Mouse (Mus musculus) thymus, postnatal 14 days (tissue): Measurements from ENCODE around the gene Mtch1.
"Not testable (repeated sequence)": the region's sequence is repeated elsewhere in the genome, so short reads cannot be mapped to it uniquely, and the experiment has no call there.

Source experiments
- DNase-seq: peaks from one replicate; pipeline ENCODE4 v3.0.0; 2021

The Mtch1 gene

DNA sequence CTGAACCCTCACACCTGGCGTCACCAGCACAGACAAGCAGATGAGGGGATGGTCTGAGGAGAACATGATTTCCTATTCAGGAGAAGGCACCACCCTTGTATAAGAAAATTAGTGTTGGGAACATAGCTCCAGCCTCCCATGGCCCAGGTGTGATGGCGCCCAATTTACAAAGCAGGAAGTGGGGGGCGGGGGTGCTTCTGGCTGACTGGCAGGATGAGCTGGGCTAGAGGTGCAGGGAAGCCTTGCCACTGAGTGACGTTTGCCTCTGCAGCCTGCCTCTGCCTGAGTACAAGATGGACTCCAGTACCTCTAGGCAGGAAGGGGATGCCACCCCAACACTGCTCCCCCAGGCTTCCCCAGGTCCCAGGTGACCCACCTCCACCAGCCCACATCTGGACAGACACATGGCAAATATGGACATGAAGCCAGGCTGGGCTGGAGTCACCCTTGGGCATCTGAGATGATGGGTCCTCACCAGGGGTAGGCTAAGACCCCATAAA lies 15.5 kb downstream of the Mtch1 start:
- DNase-seq, result peak; percentile 81

DNA sequence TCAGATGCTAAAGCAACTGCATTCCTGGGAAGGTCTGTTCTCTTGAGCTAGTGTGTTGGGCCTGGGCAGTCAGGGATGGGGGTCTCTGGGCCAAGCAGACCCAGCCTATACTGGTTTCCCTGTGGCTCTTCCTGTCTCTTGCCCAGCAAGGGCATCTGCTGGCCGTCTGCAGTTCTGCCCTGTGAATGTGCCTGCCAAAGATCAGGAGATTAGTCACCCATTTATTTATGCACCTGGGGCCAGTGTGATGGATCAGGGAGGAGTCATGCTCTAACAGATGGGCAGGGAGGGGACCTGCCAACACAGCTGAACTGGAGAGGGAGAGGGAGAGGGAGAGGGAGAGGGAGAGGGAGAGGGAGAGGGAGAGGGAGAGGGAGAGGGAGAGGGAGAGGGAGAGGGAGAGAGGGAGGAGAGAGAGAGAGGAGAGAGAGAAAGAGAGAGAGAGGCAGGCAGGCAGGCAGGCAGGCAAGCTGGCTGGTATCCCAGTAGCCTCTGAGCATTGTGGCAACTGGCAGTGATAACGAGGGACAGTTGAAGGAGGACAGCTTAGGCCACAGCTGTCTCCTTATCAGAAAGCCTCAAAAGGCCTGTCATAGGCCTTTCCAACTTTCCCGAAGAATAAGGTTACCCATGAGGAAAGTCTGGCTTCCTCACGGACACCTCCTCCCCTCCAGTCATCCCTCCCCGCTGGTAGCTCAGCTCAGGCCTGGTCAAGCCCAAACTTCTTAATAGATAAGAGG lies 16.9 kb downstream of the Mtch1 start:
- DNase-seq, result no peak

DNA sequence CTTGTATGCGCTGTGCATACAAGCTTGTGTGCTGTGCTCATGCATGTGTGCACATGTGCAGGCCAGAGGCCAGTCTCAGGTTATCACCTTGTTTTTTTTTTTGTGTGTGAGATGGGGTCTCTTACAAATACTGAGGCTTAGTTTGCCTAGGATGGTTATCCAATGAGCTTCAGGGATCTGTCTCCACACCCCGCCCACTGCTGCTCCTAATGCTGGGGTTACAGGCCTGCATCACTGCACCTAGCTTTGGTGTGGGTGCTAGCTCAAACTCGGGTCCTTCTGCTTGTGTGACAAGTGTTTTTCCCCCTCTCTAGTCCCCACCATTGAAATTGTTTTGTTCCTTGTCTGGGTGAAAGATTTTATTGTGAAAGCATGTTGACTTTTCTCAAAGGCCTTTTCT lies 17.5 kb downstream of the Mtch1 start:
- DNase-seq, result no peak

DNA sequence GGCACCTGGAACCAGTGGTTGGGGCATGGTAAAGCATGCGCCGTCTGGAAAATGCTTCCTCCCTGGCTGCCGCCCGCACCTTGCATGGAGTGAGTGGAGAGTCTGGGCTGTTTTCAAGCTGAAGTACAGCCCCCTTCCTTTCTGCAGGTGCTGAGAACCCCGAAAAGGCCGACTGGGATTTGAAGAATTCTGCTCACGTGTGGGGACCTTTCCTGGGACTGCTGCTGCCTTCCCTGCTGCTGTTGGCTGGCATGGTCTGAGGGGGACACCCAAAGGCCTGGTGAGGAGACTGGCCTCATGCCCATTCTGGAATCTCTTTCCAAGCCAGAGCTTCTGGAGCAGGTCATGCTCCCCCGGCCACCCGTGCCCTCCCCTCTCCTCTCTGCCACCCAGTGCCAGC lies 20.0 kb downstream of the Mtch1 start:
- DNase-seq, result no peak

DNA sequence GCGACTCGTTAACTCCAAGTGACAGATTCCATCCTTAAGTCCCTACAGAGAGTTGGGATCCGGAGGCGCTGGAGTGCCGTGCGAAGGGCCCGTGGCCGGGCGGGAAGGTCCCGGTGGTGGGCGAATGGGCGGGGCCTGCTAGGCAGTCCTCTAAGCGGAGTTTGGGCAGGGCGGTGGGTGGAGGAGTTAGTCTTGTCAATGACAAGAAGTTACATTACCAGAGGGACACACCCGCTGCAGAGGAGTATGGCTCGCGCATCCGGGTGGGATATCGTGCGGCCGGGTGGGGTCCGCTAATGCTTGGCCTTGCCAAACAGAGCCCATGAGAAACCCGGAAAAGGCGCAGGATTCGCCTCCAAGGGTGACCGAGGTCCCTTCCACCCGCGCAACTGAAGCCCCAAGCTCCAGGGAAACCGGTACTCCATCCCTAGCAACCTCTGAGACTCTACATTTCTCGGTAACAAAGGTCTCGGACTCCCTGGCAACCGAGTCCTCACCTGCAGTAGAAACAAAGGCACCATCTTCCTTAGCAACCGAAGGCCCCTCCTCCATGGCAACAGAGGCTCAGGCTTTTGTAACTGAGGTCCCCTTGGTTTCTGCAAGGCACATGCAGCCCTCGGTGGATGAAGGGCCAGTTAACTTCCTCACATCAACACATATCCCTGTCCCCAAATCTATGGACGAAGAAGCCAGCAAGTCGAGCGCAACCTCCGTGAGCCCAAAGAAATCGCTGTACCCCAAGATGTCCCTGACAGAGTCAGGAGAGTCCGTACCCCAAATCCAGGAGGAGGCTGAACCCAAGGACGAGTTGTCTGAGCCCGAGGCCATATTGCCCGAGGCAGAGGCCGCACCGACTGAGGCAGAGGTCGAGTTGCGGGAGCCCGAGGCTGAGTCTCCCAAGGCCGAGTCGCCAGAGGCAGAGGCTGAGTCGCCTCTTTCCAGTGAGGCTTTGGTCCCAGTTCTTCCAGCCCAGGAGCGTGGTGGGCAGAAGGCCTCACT lies 20.9 kb downstream of the Mtch1 start:
- DNase-seq, result no peak

DNA sequence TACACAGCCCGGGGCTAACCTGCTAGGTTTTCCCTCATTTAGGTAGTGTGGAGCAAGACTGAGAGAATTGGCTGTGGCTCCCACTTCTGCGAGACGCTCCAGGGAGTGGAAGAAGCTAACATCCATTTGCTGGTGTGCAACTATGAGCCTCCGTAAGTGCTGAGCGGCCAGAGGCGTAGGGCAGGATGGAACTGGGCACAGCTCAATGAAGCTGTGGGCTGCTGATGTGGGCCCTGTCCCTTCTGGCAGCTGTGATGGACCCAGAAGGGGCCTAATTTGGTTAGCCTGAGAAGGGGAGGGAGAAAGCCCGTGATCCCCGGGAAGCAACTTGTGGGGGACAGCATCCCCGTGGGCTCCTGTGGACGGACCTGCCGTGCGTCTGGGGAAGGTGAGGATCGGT lies 21.9 kb downstream of the Mtch1 start:
- DNase-seq, result no peak

DNA sequence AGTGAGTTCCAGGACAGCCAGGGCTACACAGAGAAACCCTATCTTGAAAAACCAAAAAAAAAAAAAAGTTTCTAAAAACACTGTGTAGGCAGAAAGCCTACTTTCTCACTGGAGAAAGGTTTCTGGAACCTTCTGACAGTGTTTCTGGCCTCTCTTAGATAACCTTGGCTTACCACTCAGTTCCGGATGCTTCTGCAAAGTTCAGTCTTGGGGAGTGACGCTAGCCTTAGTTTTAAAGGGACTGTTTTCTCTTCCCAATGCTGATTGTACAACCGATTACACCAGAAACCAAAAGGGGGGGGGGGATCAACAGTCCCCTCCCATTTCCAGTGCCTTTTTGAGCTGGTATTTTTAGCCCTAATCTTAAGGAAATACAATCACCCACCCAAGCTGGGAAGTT lies 24.1 kb downstream of the Mtch1 start:
- DNase-seq, result no peak

DNA sequence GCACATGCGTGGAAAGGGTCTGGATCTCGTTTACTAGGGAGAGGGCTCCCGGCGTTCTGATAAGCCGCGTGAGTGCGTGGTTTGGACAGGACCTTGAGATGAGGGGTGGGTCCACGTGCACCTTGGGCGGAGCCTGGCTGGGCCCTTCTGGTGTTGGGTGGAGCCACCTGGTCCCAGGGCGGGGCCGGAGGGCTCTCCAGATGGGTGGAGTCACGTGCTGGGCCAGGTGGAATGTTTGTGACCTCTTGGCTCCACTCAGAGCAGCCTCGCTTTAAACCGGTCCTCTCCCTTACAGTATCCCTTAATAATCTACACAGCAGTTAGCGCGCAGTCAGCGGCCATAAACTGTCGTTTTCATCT lies 25.2 kb downstream of the Mtch1 start:
- no peak for DNase-seq

DNA sequence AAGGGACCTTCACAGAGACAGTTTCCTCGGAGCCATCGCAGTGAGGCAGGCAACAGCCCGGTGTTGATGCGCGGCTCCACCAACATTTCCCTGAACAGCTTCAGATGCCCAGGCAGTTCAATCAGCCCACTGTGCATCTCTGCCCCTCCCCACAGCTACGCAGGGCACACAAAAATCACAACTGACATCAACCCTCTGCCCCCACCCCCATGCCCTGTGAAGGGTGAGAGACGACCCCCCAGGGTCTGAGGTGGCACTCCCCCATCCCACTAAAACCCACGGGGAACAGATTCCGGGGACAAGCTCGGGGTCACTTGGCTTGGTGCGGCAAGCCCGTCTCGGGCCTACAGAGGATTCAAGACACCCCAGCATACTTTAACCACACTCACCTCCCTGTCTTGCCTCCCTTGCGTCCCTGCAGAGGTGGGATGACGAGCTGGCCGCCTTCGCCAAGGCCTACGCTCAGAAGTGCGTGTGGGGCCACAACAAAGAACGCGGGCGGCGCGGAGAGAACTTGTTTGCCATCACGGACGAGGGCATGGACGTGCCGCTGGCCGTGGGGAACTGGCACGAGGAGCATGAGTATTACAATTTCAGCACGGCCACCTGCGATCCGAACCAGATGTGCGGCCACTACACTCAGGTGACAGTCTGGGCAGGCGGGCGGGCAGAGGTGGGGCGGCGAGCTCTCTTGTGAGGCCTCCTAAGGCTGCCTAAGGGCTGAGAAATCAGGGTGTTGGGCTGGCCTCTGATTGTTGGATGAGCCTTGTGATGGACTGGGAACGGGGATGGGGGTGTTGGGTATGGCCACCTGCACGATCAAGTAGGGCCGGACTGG lies 25.8 kb downstream of the Mtch1 start:
- DNase-seq, result no peak

DNA sequence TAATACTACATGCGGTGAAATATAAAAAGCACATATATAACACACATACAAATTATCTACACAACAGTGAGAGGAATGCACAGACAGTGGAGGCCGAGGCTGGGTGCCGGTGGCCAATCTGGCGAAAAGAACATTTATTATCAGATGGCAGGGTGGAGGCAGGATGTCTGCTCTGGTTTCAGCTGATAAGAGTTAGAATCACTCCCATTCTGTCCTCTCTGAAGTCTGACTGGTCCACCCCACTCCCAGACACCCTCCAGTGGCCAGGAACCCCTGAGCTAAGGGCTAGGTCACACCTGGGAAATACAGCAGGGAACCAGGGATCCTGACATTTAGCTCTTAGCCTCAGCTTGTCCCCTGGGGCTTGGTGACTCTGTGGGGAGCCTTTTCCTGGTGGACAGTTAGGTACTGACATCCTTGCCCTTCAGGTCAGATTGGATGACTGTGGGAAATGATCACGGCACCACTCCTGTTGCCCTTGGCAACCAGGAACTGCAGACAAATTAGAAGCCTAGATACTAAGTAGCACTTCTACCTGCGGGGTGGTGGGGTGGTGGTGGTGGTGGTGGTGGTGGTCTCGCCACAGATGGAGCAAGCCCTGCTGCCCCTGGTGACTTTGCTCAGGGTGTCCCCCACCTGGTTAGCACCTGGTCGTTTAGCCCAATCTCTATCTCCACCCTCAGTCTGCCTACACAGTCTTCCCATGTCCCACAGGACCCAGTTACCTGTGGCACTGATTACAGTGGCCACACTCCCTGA lies 27.7 kb downstream of the Mtch1 start:
- DNase-seq, result no peak

DNA sequence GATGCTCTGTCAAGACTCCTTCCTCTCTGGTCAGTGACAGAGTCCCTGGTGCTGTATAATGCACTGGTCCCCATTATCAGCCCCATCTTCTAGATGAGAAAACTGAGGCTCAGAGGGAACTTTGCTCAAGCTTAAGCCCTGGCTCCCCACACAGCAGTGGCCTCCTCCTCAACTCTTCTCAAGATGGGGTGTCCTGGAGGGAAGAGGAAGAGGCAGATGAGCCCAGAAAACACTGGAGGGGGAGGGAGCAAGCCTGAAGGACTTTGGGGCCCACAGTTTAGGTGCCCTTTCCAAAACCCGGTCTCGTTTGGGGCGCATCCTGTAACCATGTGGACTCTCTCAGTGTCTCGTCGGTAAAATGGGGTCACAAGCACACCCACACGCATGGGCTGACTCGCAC lies 28.3 kb downstream of the Mtch1 start:
- DNase-seq, result no peak

DNA sequence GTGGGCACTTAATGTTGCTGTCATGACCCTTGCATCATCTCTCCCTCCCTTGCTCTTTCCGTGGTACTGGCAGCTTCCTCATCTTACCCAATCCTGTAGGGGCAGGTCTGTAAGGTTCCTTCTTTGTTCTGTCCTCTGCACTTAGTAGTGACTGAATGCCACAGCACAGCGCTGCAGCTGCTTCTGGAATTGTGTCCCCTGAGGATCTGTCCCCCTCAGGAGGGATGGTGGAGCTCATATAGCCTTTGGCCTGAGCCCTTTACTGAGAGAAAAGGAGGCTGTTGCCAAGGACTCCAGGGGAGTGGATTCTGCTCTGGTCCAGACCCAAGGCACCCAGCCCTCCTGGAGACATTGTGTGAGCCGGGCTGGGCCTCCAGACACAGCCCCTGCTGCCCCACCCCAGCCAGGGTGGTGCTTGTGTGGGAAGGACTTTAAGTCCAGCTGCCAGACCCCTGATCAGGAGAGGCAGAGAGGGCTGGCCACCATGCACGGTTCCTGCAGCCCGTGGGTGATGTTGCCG lies 28.9 kb downstream of the Mtch1 start:
- no peak for DNase-seq

DNA sequence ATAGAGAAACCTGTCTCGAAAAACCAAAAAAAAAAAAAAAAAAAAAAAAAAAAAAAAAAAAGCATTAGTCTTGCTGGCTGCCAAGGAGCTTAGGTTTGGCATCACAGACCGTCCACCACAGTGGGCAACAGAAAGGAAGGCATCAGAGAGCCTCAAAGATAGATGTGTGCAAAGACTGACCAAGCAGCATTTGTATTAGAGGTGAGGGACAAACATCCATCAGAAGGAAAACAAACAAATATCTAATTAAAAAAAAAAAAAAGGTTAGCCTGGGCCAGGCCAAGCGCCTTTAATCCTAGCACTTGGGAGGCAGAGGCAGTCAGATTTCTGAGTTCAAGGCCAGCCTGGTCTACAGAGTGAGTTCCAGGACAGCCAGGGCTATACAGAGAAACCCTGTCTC lies 30.4 kb downstream of the Mtch1 start, which contains the start of gene Pi16:
TSS of gene Pi16 (plus strand) at position 301 of the 400 bp plus-strand sequence.
- not testable (repeated sequence) for DNase-seq

DNA sequence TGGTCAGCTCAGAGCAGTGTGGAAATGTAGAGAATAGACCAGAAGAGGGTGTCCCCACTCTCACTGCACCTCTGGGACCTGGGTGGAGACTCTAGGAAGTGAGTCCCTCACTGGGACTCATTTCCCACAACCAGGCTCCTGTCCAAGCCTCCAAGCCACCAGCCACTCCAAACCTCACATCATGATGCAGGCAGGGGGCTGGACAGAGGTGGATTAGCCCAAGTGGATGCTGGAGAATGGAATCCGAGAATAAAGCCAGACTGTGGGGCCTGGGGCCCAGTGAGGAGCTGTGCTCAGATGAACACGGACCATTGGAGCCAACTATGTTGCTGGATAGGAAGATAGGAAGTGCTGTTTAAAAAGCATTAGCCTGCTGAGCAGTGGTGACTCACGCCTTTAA lies 30.8 kb downstream of the Mtch1 start:
- no peak for DNase-seq

DNA sequence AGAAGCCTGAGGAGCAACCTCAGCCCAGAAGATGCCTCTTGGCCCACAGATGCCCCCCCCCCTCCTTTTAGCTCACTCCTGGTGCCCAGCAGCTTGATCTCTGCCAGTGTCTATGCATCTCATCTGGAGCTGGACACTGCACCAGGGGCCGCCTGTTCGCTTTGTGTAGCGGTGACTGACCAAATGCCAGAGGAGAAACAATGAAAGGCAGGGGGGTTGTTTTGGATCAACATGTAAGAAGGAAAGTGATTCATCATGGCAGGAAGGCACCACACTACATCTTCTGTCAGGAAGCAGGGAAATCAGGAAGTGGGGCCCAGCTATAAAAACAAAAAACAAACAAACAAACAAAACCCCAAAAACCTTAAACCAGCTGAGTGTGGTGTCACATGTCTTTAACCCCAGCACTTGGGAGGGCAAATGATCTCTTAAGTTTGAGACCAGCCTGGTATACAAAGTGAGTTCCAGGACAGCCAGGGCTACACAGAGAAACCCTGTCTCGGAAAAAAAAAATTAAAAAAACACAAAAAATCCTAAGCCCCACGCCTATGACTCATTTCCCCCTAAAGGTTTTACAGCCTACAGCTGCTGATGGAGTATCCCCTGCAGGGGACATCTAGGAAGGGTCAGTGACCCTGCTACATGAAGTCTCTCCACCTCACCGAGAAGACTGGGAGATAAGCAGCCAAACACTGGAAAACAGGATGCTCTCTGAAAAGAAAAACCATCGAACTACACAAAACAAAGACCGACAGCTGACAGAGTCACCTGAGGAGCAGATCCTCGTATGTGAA lies 31.9 kb downstream of the Mtch1 start:
- no peak for DNase-seq

DNA sequence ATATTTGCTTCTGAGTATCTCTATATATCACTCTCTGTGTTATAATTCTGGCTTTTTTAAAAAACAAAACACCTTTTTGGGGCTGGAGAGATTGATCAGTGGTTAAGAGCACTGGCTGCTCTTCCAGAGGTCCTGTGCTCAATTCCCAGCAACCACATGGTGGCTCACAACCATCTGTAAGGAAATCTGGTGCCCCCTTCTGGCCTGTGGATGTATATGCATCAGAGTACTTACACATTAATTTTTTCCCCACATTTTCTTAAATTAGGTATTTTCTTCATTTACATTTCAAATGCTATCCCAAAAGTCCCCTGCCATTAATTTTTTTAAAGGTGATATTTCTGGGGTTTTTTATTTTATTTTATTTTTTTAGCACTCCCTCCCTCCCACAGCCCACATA lies 34.4 kb downstream of the Mtch1 start:
- no peak for DNase-seq

DNA sequence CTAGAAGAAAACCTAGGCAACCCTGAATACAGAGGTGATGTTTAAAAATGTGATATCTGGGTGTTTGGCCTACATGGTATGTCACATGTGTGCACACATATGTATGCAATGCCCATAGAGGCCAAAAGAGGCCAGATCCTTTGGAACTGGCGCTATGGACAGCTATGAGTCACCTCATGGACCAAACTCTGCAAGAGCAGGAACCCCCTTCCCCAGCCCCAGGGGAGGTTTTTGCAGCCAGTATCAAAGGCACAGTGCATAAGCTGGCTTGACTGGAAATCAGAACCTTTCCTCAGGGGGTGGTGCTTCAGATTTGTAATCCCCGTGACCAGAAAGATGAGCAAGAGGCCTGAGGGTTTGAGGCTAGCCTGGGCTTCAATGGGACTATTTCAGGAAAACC lies 35.7 kb downstream of the Mtch1 start:
- DNase-seq, result no peak

DNA sequence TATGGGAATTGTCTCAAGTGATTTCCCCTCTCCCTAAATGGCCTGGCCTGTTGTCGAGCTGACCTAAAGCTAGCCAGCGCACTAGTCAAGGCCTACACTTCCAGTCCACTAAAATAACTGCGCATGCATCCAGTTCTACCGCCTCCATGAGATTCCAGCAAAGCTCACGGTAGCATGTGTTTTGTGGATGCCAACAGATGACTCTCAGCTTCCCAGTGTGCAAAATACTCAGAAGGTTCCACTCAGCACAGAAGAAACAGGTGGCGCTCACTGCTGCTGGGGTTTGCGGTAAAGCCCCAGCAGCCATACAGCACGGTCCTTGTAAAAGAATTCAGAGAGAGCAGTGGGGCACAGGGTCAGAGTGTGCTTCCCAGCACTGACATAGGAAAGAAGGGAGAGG lies 36.1 kb downstream of the Mtch1 start:
- no peak for DNase-seq

DNA sequence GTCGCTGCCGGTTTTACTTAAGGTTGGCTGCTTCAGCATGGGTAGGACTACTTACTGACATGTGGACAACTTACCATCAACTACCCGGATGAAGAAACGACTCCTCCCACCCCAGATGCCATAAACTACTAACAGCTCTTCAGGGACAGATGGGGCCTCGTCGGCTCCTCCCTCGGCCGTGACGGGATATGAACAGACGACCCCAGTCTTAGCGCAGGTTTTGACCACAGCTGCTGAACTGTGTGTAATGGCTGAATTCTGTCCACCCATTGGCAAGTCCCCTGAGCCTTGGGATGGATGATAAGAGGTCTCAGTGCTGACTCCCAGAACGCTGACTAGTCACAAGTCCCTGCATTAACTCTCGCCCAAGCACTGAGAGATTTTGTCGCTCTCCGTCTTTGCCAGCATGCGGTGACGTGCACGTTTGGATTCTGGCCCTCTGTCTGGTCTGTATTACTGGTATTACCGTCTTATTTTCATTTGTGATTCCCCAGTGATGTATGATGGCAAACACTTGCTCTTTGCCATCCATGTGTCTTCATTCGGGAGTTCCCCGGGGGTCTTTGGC lies 37.6 kb downstream of the Mtch1 start:
- DNase-seq, result no peak

DNA sequence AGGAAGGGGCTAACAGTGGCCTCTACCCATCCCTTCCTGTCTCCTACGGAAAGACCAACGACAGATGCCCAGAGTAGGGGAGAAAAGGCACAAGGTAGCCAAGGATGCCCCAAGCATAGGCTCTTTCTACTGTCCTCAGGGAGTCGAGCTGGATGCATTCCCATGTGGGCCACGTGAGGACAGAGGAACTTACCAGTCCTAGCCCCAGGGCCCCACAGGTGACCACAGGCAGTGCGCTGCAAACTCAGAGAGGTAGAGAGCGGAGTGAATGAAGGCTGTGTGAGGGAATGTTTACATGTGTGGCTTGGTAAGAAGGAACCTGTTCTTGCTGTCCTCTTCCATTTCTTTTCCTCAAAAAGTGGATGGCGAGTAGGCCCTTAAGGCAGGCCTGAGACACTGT lies 41.9 kb downstream of the Mtch1 start:
- no peak for DNase-seq
